Mouse (Mus musculus) hematopoietic multipotent progenitor cell, adult 10-12 weeks (in vitro differentiated cells): ENCODE measurements around the gene Olfr45. TPM values are rescaled to one million over a fixed set of nuclear protein-coding genes. Genes with fewer than 3 reads are reported as not detected.

Experiments
- polyA plus RNA-seq: library from polyadenylated mRNA; stranded (reverse); fragments of >175 nt; gene quantifications from 2 replicates; pipeline ENCODE4 v1.2.3, GENCODE M21; 2012; ENCODE audit warnings: low replicate concordance

Olfr45 gene
- not detected in 2 replicates for polyA plus RNA-seq

GRCm38 (mm10) chr7:140681651-140682050 lies at the start of gene Olfr45:
Gene Olfr45, plus strand, starts transcription at chr7:140681951.

GRCm38 (mm10) chr7:140646152-140646551 lies 35.6 kb upstream of the Olfr45 start, which contains the start of gene Olfr53:
Gene Olfr53, plus strand, starts transcription at chr7:140646452.

GRCm38 (mm10) chr7:140659630-140660029 lies 22.1 kb upstream of the Olfr45 start, which contains the start of gene Olfr539:
Gene Olfr539, plus strand, starts transcription at chr7:140659930.

GRCm38 (mm10) chr7:140696967-140697366 lies 15.2 kb downstream of the Olfr45 start, which contains the start of gene Olfr541:
Gene Olfr541, plus strand, starts transcription at chr7:140697267.

Other genes with a start within 250 kb of the Olfr45 start
- gene Olfr533, start 218.6 kb upstream of the Olfr45 start, polyA plus RNA-seq, result not detected in 2 replicates
- gene Olfr535, start 197.7 kb upstream of the Olfr45 start, polyA plus RNA-seq, result not detected in 2 replicates
- not detected in 2 replicates for gene Olfr536, start 174.6 kb upstream of the Olfr45 start, polyA plus RNA-seq
- not detected in 2 replicates for gene Olfr538, start 114.1 kb upstream of the Olfr45 start, polyA plus RNA-seq
- gene Olfr46, start 80.7 kb upstream of the Olfr45 start, polyA plus RNA-seq, result not detected in 2 replicates
- gene Olfr61, start 53.0 kb upstream of the Olfr45 start, polyA plus RNA-seq, result not detected in 2 replicates
- not detected in 2 replicates for gene Olfr53, start 35.5 kb upstream of the Olfr45 start, polyA plus RNA-seq
- 0.01 TPM in 1 of 2 replicates, not detected in the other for gene Olfr539, start 22.0 kb upstream of the Olfr45 start, polyA plus RNA-seq
- gene Olfr541, start 15.3 kb downstream of the Olfr45 start, polyA plus RNA-seq, result not detected in 2 replicates
- not detected in 2 replicates for gene Cyp2e1, start 81.8 kb downstream of the Olfr45 start, polyA plus RNA-seq
- gene Syce1, start 105.9 kb downstream of the Olfr45 start, polyA plus RNA-seq, result 0.18 TPM in 1 of 2 replicates, not detected in the other
- not detected in 2 replicates for gene Zfp941, start 140.2 kb downstream of the Olfr45 start, polyA plus RNA-seq
- not detected in 2 replicates for gene Urah, start 153.1 kb downstream of the Olfr45 start, polyA plus RNA-seq
- not detected in 2 replicates for gene Scgb1c1, start 163.6 kb downstream of the Olfr45 start, polyA plus RNA-seq
- not detected in 2 replicates for gene Odf3, start 165.9 kb downstream of the Olfr45 start, polyA plus RNA-seq
- not detected in 2 replicates for gene Gm45785, start 174.4 kb downstream of the Olfr45 start, polyA plus RNA-seq
- gene Ric8a, start 175.0 kb downstream of the Olfr45 start, polyA plus RNA-seq, result 84.4 and 159 TPM in 2 replicates
- gene Bet1l, start 175.6 kb downstream of the Olfr45 start, polyA plus RNA-seq, result 5.3 and 13.3 TPM in 2 replicates
- gene Psmd13, start 200.0 kb downstream of the Olfr45 start, polyA plus RNA-seq, result 14.0 and 45.3 TPM in 2 replicates
- gene Sirt3, start 200.4 kb downstream of the Olfr45 start, polyA plus RNA-seq, result 25.2 and 43.6 TPM in 2 replicates
- gene Cox8b, start 218.5 kb downstream of the Olfr45 start, polyA plus RNA-seq, result not detected in 2 replicates
- 0.27 TPM in 1 of 2 replicates, not detected in the other for gene Nlrp6, start 239.0 kb downstream of the Olfr45 start, polyA plus RNA-seq